Mouse (Mus musculus) MEL (cell line): ENCODE measurements around the gene Pqbp1. TPM values are rescaled to one million over a fixed set of nuclear protein-coding genes. Genes with fewer than 3 reads are reported as not detected.
"Not testable (repeated sequence)": the region's sequence is repeated elsewhere in the genome, so short reads cannot be mapped to it uniquely, and the experiment has no call there.

Experiments used
- DNase-seq: peaks from one replicate; pipeline ENCODE4 v3.0.0; 2011; ENCODE audit warnings: low read depth, low spot score
- H3K27ac ChIP-seq: 2 replicates; pipeline ENCODE4 v1.5.1; 2012; ENCODE audit warnings: low read depth, mild to moderate bottlenecking, control low read depth, low read length, moderate library complexity; ENCODE audit not compliant: control insufficient read depth
- H3K27me3 ChIP-seq, 2 experiments: fragments of 150-350 bp in 1 of 2; sonication (generic) in 1 of 2; 2 replicates each; pipeline ENCODE4 v1.6.1; 2012; ENCODE audit warnings: low read length in 2 of 2, mild to moderate bottlenecking in 2 of 2, improper control_type of control experiment in 1 of 2, moderate library complexity in 1 of 2; ENCODE audit not compliant: insufficient read depth in 2 of 2, control insufficient read depth in 1 of 2
- H3K36me3 ChIP-seq, 2 experiments: 2 replicates each; pipeline ENCODE4 v1.6.1; 2012 to 2014; ENCODE audit warnings: low read length in 2 of 2, improper control_type of control experiment in 1 of 2, inconsistent platforms in 1 of 2, mild to moderate bottlenecking in 1 of 2; ENCODE audit not compliant: insufficient read depth in 2 of 2, control insufficient read depth in 1 of 2
- H3K4me1 ChIP-seq, 2 experiments: fragments of 150-350 bp in 1 of 2; sonication (generic) in 1 of 2; 2 replicates each; pipeline ENCODE4 v1.6.1; 2012; ENCODE audit warnings: low read length in 2 of 2, improper control_type of control experiment in 1 of 2, mild to moderate bottlenecking in 1 of 2; ENCODE audit not compliant: insufficient read depth in 2 of 2, control insufficient read depth in 1 of 2
- H3K4me3 ChIP-seq, 2 experiments: fragments of 150-350 bp in 1 of 2; sonication (generic) in 1 of 2; 2 replicates each; pipeline ENCODE4 v1.5.1; 2012; ENCODE audit warnings: low read depth in 2 of 2, low read length in 2 of 2, mild to moderate bottlenecking in 2 of 2, moderate library complexity in 2 of 2, control low read depth in 1 of 2, improper control_type of control experiment in 1 of 2; ENCODE audit not compliant: control insufficient read depth in 1 of 2, insufficient read depth in 1 of 2
- H3K79me2 ChIP-seq: 2 replicates; pipeline ENCODE4 v1.6.1; 2012; ENCODE audit warnings: mild to moderate bottlenecking, low read length, moderate library complexity; ENCODE audit not compliant: control insufficient read depth, poor library complexity, insufficient read depth
- H3K9ac ChIP-seq: 2 replicates; pipeline ENCODE4 v1.6.1; 2012; ENCODE audit warnings: low read depth, mild to moderate bottlenecking, control low read depth, low read length, moderate library complexity; ENCODE audit not compliant: control insufficient read depth, poor library complexity, severe bottlenecking
- H3K9me3 ChIP-seq: fragments of 150-350 bp; sonication (generic); replicated peaks from 2 replicates; pipeline ENCODE4 v1.6.1; 2012; ENCODE audit warnings: mild to moderate bottlenecking, low read length, improper control_type of control experiment, moderate library complexity; ENCODE audit not compliant: insufficient read depth
- CHD1 ChIP-seq: IDR thresholded peaks from 2 replicates; pipeline ENCODE4 v1.6.1; 2012; ENCODE audit warnings: low read depth, mild to moderate bottlenecking, inconsistent platforms, low read length, improper control_type of control experiment
- CTCF ChIP-seq, 3 experiments: IDR thresholded peaks in 2 of 3; conservative IDR thresholded peaks in 1 of 3; 2 replicates each; pipeline ENCODE4 v1.5.1; 2011 to 2012; ENCODE audit warnings: low read length in 3 of 3, low read depth in 2 of 3, mild to moderate bottlenecking in 2 of 3, improper control_type of control experiment in 1 of 3, inconsistent platforms in 1 of 3, mixed read lengths in 1 of 3, moderate library complexity in 1 of 3; ENCODE audit not compliant: control insufficient read depth in 1 of 3, insufficient read depth in 1 of 3, poor library complexity in 1 of 3, severe bottlenecking in 1 of 3
- ETS1 ChIP-seq: IDR thresholded peaks from 2 replicates; pipeline ENCODE4 v1.6.1; 2012; ENCODE audit warnings: low read depth, mild to moderate bottlenecking, inconsistent platforms, low read length, improper control_type of control experiment, moderate library complexity
- HCFC1 ChIP-seq: IDR thresholded peaks from 2 replicates; pipeline ENCODE4 v1.6.1; 2012; ENCODE audit warnings: low read depth, mild to moderate bottlenecking, inconsistent platforms, low read length, improper control_type of control experiment, moderate library complexity
- JUND ChIP-seq: IDR thresholded peaks from 2 replicates; pipeline ENCODE4 v1.6.1; 2011; ENCODE audit warnings: low read depth, mild to moderate bottlenecking, improper control_type of control experiment, low read length
- MAX ChIP-seq: IDR thresholded peaks from 2 replicates; pipeline ENCODE4 v1.6.1; 2011; ENCODE audit warnings: low read length, improper control_type of control experiment
- MYC ChIP-seq: IDR thresholded peaks from 2 replicates; pipeline ENCODE4 v1.6.1; 2011; ENCODE audit warnings: low read depth, mild to moderate bottlenecking, low read length, improper control_type of control experiment, moderate library complexity
- POLR2AphosphoS2 ChIP-seq: IDR thresholded peaks from 2 replicates; pipeline ENCODE4 v1.6.1; 2011; ENCODE audit warnings: low read length, improper control_type of control experiment
- RAD21 ChIP-seq: IDR thresholded peaks from 2 replicates; pipeline ENCODE4 v1.6.1; 2011; ENCODE audit warnings: mild to moderate bottlenecking, low read depth, low read length, improper control_type of control experiment
- SMC3 ChIP-seq: IDR thresholded peaks from 2 replicates; pipeline ENCODE4 v1.6.1; 2011; ENCODE audit warnings: low read depth, low read length, improper control_type of control experiment
- UBTF ChIP-seq: IDR thresholded peaks from 2 replicates; pipeline ENCODE4 v1.6.1; 2012; ENCODE audit warnings: low read depth, mild to moderate bottlenecking, inconsistent platforms, low read length, improper control_type of control experiment, moderate library complexity, borderline replicate concordance; ENCODE audit not compliant: insufficient read depth
- ZC3H11A ChIP-seq: IDR thresholded peaks from 2 replicates; pipeline ENCODE4 v1.6.1; 2012; ENCODE audit warnings: low read depth, mild to moderate bottlenecking, inconsistent platforms, low read length, improper control_type of control experiment
- polyA plus RNA-seq, 2 experiments: library from polyadenylated mRNA; stranded (reverse) in 1 of 2; unstranded in 1 of 2; fragments of >175 nt in 1 of 2; fragments of >200 nt in 1 of 2; gene quantifications; 2 replicates each; pipeline versions ENCODE4 v1.2.1 to v1.2.4; 2012; ENCODE audit warnings: low replicate concordance in 2 of 2, low read depth in 1 of 2; ENCODE audit not compliant: insufficient read length in 2 of 2, insufficient read depth in 1 of 2, missing spikeins in 1 of 2
- total RNA-seq: library from RNA; depleted of rRNA; stranded (reverse); fragments of 300-350 nt; gene quantifications from 2 replicates; pipeline ENCODE4 v1.2.3, GENCODE M21; 2012

Pqbp1 gene
- total and polyA plus RNA-seq, 3 experiments: 204 to 283 TPM; not detected in 1

DNA sequence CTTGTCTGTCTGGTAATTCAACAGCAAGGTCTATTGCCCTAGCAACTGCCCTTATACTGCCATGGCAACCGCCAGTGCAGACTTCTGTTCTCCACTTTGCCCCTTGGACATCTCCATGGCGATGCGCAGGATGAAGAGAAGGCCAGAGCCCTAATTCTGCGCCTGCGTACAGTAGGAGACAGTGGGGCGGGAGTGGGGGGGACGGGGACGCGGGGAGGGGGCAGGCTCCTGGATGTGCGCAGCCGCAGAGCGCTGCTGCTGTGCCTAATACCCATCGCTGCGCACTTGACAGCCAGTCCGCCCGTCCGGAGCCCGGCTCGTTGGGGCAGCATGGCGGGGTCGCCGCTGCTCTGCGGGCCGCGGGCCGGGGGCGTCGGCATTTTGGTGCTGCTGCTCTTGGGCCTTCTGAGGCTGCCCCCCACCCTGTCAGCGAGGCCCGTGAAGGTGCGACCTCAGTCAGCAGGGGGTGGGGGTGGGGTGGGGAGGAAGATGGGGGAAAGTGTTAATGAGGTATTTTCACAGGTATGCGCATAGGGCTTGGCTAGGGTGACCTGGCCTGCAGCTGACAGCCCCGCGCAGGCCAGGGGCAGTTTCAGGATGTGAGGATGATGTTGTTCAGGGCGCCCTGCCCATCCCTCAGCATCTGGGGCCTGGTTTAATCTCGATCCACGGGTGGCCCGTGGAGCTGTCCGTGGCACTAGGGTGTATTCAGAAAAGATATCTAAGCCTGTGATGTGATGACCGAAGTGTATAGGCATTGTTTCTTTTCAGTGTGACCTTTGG, 20.7 kb upstream of the Pqbp1 start, which contains the start of gene Pcsk1n:
Gene Pcsk1n (plus strand): TSS at position 222 of the 783 bp plus-strand sequence.
- Histone ChIP-seq H3K27ac (no peak within 1 kb of the TSS), H3K79me2 (no peaks in the 10 kb centered on the region), H3K27me3 (no peaks in the 10 kb centered on the region; a peak in 3 of 4 replicates), H3K9ac (no peak within 1 kb of the TSS), H3K4me3 (no peak within 1 kb of the TSS), H3K9me3 (no peaks in the 10 kb centered on the region), H3K36me3 (peaks cover 0 to 2% of the 10 kb centered on the region in 2 experiments; a peak in 1 of 4 replicates), H3K4me1 (no peaks in the 10 kb centered on the region)
- no peak for DNase-seq
- no peak for TF ChIP-seq UBTF
- TF ChIP-seq ETS1: no peak
- no peak for TF ChIP-seq CHD1
- no peak for TF ChIP-seq CTCF (IDR thresholded peaks at IDR 0.05 in 2 of 3, conservative IDR thresholded peaks at IDR 0.05 in 1 of 3; ENCODE audit: control insufficient read depth in 1 of 3, insufficient read depth in 1 of 3, low read depth in 2 of 3, low read length in 3 of 3, poor library complexity in 1 of 3, severe bottlenecking in 1 of 3)
- no peak for TF ChIP-seq POLR2AphosphoS2
- no peak for TF ChIP-seq JUND
- TF ChIP-seq RAD21: no peak

GRCm38 (mm10) chrX:7917960-7918359, 18.9 kb upstream of the Pqbp1 start:
- H3K4me1 ChIP-seq, H3K79me2 ChIP-seq, H3K27me3 ChIP-seq, H3K9ac ChIP-seq, H3K9me3 ChIP-seq, H3K27ac ChIP-seq, H3K4me3 ChIP-seq, H3K36me3 ChIP-seq: not testable (repeated sequence)
- TF ChIP-seq ZC3H11A (peak; percentile 80), SMC3 (peak; percentile 87), RAD21 (peak; percentile 62), MYC (peak; percentile 76; the same call in 1 of the 2 replicates), CTCF (IDR thresholded peaks at IDR 0.05 in 2 of 3, conservative IDR thresholded peaks at IDR 0.05 in 1 of 3; ENCODE audit: control insufficient read depth in 1 of 3, insufficient read depth in 1 of 3, low read depth in 2 of 3, low read length in 3 of 3, poor library complexity in 1 of 3, severe bottlenecking in 1 of 3) (peak; percentile 48 to 78 (median 60)), HCFC1 (0 out of 2 replicates have a peak, but pooled peaks have one; percentile 18), MAX (0 out of 2 replicates have a peak, but pooled peaks have one; percentile 36)
- peak; percentile 52 for DNase-seq

- H3K9me3 ChIP-seq, H3K36me3 ChIP-seq, H3K4me1 ChIP-seq, H3K79me2 ChIP-seq, H3K4me3 ChIP-seq, H3K9ac ChIP-seq, H3K27me3 ChIP-seq, H3K27ac ChIP-seq: not testable (repeated sequence)
- peak; percentile 21 to 51 (median 22); a peak in 4 of 6 replicates for TF ChIP-seq CTCF (IDR thresholded peaks at IDR 0.05 in 2 of 3, conservative IDR thresholded peaks at IDR 0.05 in 1 of 3; ENCODE audit: control insufficient read depth in 1 of 3, insufficient read depth in 1 of 3, low read depth in 2 of 3, low read length in 3 of 3, poor library complexity in 1 of 3, severe bottlenecking in 1 of 3)
- TF ChIP-seq HCFC1: 0 out of 2 replicates have a peak, but pooled peaks have one; percentile 15
- TF ChIP-seq ZC3H11A: peak; percentile 63
- TF ChIP-seq SMC3: peak; percentile 64
- TF ChIP-seq RAD21: peak; percentile 51
- DNase-seq: peak; percentile 62
Measured at GRCm38 (mm10) chrX:7915669-7916068, 16.6 kb upstream of the Pqbp1 start.
